Mouse (Mus musculus): ENCODE data around the gene Sycn.
"Not testable (repeated sequence)": the region's sequence is repeated elsewhere in the genome, so short reads cannot be mapped to it uniquely, and the experiment has no call there.

Gene Sycn

GRCm38 (mm10) chr7:28540526-28540925 is at the start of gene Sycn:
TSS of gene Sycn (plus strand) at chr7:28540885.
- in situ Hi-C loops (cut with MboI; ENCODE audit: unreplicated experiment in 2 of 2) = no loop called here

GRCm38 (mm10) chr7:28490903-28491302 is 49.8 kb upstream of the Sycn start:
- in situ Hi-C loops (cut with MboI; ENCODE audit: unreplicated experiment in 2 of 2) = loop anchor here in 1 of 2 experiments (25.0 kb wide), 1 partner anchor 1071 kb away; no protein-coding TSS in a partner anchor

- in situ Hi-C loops (cut with MboI; ENCODE audit: unreplicated experiment in 2 of 2) = loop anchor here in 1 of 2 experiments (25.0 kb wide), 1 partner anchor 1070 kb away; no protein-coding TSS in a partner anchor
These were observed 48.4 kb upstream of the Sycn start for GRCm38 (mm10) chr7:28492310-28492709.

- in situ Hi-C loops (cut with MboI; ENCODE audit: unreplicated experiment in 2 of 2) = loop anchor here in 1 of 2 experiments (25.0 kb wide), 1 partner anchor 1067 kb away; no protein-coding TSS in a partner anchor
These were observed 45.3 kb upstream of the Sycn start for GRCm38 (mm10) chr7:28495426-28495825.

GRCm38 (mm10) chr7:28505585-28505984 is 35.1 kb upstream of the Sycn start:
- in situ Hi-C loops (cut with MboI; ENCODE audit: unreplicated experiment in 2 of 2) = no loop called here

GRCm38 (mm10) chr7:28509121-28509520 is 31.6 kb upstream of the Sycn start:
- in situ Hi-C loops (cut with MboI; ENCODE audit: unreplicated experiment in 2 of 2) = not testable (repeated sequence)

GRCm38 (mm10) chr7:28510405-28510974 is 30.2 kb upstream of the Sycn start, which contains the start of gene Ifnl2:
TSS of gene Ifnl2 (minus strand) at chr7:28510455.
- in situ Hi-C loops (cut with MboI; ENCODE audit: unreplicated experiment in 2 of 2) = not testable (repeated sequence)

- in situ Hi-C loops (cut with MboI; ENCODE audit: unreplicated experiment in 2 of 2) = no loop called here
These were observed 29.2 kb upstream of the Sycn start for GRCm38 (mm10) chr7:28511441-28511840.

- in situ Hi-C loops (cut with MboI; ENCODE audit: unreplicated experiment in 2 of 2) = not testable (repeated sequence)
These were observed 18.1 kb upstream of the Sycn start, which contains the start of gene Ifnl3 for GRCm38 (mm10) chr7:28522536-28522935. TSS of gene Ifnl3 (plus strand) at chr7:28522836.

GRCm38 (mm10) chr7:28527922-28528719 is 12.6 kb upstream of the Sycn start:
- in situ Hi-C loops (cut with MboI; ENCODE audit: unreplicated experiment in 2 of 2) = loop anchor here in 1 of 2 experiments (5.0 kb wide), 2 partner anchors 74 to 81 kb away; no protein-coding TSS in a partner anchor

- in situ Hi-C loops (cut with MboI; ENCODE audit: unreplicated experiment in 2 of 2) = loop anchor here in 1 of 2 experiments (5.0 kb wide), 1 partner anchor 85 kb away; no protein-coding TSS in a partner anchor
These were observed 8.7 kb upstream of the Sycn start for GRCm38 (mm10) chr7:28532005-28532404.

GRCm38 (mm10) chr7:28538886-28539285 is 1.8 kb upstream of the Sycn start:
- in situ Hi-C loops (cut with MboI; ENCODE audit: unreplicated experiment in 2 of 2) = not testable (repeated sequence)

GRCm38 (mm10) chr7:28544051-28544601 is 3.4 kb downstream of the Sycn start:
- in situ Hi-C loops (cut with MboI; ENCODE audit: unreplicated experiment in 2 of 2) = no loop called here

- in situ Hi-C loops (cut with MboI; ENCODE audit: unreplicated experiment in 2 of 2) = no loop called here
These were observed 4.6 kb downstream of the Sycn start for GRCm38 (mm10) chr7:28545048-28545890.

- in situ Hi-C loops (cut with MboI; ENCODE audit: unreplicated experiment in 2 of 2) = no loop called here
These were observed 5.2 kb downstream of the Sycn start for GRCm38 (mm10) chr7:28545891-28546210.

GRCm38 (mm10) chr7:28546649-28547048 is 6.0 kb downstream of the Sycn start:
- in situ Hi-C loops (cut with MboI; ENCODE audit: unreplicated experiment in 2 of 2) = no loop called here

- in situ Hi-C loops (cut with MboI; ENCODE audit: unreplicated experiment in 2 of 2) = no loop called here
These were observed 6.5 kb downstream of the Sycn start, which contains the start of gene Nccrp1 for GRCm38 (mm10) chr7:28547154-28547553. TSS of gene Nccrp1 (minus strand) at chr7:28547254.

GRCm38 (mm10) chr7:28547628-28548027 is 6.9 kb downstream of the Sycn start:
- in situ Hi-C loops (cut with MboI; ENCODE audit: unreplicated experiment in 2 of 2) = no loop called here

- in situ Hi-C loops (cut with MboI; ENCODE audit: unreplicated experiment in 2 of 2) = no loop called here
These were observed 12.4 kb downstream of the Sycn start for GRCm38 (mm10) chr7:28553076-28553475.

GRCm38 (mm10) chr7:28555939-28556535 is 15.4 kb downstream of the Sycn start:
- in situ Hi-C loops (cut with MboI; ENCODE audit: unreplicated experiment in 2 of 2) = no loop called here
